Mouse (Mus musculus): ENCODE data around the gene Kncn.
A peak's percentile ranks its signal among the peaks of the same experiment; 100 is the strongest.

Gene Kncn

GRCm38 (mm10) chr4:115884022-115884421 is at the start of gene Kncn:
Gene Kncn, plus strand, starts transcription at chr4:115884400.
- no peak for DNase-seq

DNA sequence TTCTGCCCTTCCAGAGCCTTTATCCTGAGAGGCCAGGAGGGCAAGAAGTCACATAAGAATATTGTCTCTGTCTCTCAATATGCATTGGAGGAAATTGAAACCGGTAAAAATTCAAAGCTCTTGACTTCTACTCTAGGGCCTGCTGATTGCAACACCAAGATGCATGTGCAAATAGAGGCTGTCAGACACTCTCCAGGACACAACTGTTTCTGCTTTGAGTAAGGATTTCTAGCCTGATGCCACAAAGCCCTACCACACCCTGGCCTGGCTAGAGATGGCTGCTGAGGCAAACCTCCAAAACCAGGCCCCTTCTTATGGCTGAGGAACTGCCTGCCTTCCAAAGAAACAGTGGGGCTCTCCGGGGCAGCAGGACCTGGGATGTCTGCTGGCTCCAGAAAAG is 48.6 kb upstream of the Kncn start:
- no peak for DNase-seq

GRCm38 (mm10) chr4:115838196-115838595 is 46.0 kb upstream of the Kncn start:
- DNase-seq = no peak

DNA sequence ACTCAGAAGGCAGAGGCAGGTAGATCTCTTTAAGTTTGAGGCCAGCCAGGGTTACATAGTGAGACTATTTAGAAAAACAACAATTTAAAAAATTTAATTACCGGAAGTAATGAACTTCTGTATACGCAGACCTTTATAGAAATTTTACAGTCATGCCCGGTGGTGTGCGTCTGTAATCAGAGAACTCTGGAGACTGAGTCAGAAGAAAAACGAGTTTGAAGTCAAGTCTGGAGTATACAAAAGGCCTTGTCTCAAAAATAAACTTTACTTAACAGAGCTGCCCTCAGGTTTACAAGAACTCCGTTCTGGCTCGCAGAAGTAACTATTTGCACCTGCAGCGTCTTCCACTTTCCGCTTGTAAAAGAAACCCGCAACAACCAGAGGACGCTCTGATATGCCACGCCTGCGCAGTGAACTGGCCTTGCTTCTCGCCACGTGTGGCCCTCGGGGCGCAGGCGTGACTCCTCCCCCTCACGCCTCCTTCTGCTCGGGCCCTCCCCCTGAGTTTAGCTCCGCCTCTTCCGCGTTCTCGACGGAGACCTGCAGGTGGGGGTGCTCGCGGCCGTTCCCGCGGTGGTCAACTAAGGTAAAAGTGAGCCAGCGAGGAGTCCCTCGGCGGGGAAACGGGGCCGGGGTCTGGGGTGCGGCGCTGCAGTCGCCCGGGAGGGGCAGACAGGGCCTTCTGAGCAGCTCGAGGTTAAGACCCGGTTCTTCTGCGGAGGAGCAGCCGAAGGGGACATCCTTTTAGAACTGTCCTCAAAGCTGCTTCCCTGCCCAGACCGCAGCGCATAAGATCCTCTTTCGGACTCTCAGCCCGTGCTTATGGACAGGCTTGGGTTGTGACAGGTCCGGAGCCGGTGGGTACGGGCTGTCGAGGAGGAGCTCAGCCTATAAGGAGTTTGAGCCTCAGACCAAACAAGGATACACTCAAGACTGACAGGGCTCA is 45.2 kb upstream of the Kncn start, which contains the start of gene Mknk1:
Gene Mknk1, plus strand, starts transcription at position 503 of the 946 bp plus-strand sequence.
- DNase-seq = peak; percentile 91 to 93

DNA sequence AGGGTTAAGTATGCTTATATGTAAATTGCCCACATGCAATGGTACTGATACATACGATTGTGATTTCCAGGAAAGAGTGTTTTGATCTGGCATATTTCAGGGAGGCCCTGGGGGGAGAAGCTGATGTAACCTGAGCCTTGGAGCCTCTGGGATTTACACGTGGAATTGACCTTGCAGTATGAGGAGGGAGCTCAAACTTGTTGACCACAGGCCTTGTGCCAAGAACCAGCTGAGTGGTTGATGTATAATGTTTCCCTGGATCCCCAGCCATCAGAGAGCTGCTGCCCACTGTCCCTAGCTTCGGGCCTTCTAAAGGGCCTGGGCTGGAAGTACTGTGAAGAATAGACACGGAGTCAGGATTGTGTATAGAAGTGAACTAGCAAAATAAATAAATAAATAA is 44.2 kb upstream of the Kncn start:
- DNase-seq = no peak

DNA sequence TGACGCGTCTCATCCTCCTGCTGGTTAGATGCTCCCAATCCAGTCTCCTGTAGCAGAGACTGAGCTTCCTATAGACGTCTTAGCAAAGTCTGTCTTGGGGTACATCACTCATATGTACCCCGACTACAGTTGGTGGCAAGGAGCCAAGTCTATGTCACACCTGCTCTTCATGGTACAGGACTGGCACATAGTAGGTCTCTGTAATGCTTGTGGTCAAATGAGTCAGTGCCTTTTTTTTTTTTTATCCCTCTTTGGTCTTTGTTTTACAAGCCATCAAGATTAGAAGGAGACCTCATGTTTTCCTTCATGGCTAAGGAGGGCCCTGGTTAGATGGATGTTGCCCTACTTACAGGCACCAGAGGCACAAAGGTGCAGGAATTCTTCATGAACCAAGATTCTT is 43.4 kb upstream of the Kncn start:
- DNase-seq = no peak

- DNase-seq = no peak
These were observed 37.5 kb upstream of the Kncn start for GRCm38 (mm10) chr4:115846656-115847055.

DNA sequence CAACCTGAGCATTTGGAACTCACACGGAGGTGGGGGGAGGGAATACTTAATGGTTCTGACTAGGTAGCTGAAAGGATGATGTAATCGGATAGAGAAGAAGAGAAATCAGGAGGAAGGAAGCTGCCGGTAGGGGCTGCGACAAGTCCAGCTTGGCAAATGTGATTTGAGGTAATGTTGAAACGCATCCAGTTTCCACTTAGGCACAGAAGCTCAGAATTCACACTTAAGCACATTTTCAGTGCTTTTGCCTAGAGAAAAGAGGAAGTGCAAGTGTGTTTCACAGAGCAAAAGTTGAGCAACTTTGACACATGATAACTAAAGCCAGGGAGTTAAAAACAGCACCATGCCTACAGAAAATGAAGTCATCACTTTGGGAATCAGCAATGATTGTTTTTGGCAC is 36.8 kb upstream of the Kncn start:
- DNase-seq = no peak

GRCm38 (mm10) chr4:115848083-115848482 is 36.1 kb upstream of the Kncn start:
- DNase-seq = no peak

GRCm38 (mm10) chr4:115848990-115849677 is 35.1 kb upstream of the Kncn start:
- no peak for DNase-seq

DNA sequence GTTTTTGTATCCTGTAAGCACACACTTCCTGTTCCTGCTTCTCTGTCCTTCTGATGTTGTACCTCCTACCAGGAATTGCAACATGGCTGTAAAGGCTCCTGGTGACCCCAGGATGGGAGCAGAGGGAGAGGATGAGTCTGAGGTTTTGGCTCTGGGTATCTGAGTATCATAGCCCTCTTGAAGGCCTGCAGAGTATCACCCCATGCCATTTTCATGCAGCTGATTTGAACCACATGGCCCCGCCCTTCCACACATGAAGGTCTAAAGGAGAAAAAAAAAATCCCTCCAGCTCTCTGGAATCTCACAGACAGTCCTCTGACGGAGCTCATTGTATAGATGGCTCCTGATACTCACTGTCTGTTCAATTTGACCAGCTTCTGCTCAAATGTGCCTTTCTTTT is 34.1 kb upstream of the Kncn start:
- no peak for DNase-seq

GRCm38 (mm10) chr4:115850631-115851030 is 33.6 kb upstream of the Kncn start:
- no peak for DNase-seq

- no peak for DNase-seq
These were observed 32.6 kb upstream of the Kncn start for GRCm38 (mm10) chr4:115851569-115851968.

DNA sequence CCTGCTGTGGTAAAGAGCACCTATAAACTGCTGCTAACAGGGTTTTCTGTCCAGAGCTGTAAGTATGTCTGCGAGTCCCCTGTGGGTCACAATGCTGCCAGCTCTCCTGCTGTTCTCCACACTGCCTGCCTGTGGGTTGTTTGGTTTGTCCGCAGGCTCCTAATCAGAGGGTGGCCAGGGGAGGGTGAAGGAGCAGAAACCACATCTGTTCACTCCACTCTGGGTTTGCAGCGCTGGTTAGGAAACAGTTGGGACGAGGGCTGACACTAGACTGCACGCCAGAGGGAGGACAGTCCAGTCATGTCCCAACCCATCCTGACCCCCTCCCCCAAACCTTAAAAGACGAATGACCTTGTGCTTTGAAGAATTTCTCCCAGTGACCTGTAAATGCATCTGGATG is 29.1 kb upstream of the Kncn start:
- DNase-seq = no peak

DNA sequence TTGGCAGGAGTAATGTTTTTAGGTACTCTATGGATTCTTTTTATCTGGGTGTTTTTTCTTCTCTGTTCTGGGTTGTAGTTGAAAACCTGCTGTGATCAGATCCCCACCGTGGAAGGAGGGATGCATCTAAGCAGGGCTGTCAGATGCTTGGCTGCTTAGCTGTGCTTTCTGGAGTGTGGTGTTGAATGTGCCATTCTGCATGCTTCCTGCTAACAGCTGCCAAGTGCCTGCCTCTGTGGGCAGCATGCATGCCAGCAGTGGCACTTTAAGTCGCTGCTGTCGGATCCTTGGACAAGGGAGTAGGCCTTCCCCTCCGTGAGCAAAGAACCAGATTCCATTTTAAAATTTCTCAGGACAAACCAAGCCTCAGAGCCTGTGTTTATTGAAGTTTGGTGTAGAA is 28.6 kb upstream of the Kncn start:
- no peak for DNase-seq

DNA sequence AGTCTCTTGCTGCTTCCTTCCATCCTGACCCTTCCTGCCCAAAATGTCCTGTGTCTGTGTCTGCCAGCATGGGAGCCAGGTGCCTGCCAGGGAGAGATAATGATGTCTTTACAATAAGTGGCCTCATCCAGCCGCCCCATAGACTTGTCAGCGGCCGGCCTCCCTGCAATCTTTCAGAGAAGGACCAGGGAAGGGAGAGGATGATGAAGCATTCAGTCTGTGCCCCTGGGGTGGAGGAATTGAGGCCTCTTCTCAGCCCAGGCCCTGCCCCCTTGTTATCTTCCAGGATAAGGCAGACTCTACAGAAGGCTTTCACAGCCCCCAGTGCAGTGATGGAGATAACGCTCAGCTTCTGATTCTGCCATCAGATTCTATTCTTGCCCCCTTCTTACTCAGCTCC is 27.9 kb upstream of the Kncn start:
- no peak for DNase-seq

DNA sequence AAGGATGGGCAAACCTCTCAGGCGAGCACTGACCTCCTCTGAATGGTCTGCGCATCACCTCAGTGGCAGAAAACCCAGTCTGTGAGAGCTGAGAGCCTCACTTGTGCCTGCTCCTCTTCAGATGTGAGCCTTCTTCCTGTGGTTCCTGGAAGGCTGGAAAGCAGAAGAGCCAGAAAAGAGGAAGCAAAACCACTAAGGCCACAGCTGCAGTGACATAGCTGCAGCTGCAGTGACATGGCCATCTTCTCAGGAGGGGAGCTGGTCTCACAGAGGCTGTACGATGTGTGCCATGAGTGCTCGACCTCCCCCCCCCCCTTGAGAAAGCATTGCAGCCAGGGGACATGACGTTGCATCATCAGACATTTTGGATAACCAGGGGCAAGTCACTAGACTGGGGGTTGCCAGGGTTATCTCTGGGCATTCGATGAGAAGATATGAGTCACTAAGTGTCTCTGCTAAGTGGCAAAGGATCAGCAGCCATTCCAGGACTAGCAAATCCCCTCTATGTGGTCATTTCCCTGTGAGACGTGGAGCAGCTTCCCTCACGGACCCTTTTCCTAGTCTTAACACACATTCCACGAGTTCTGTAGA is 26.8 kb upstream of the Kncn start:
- DNase-seq = no peak

- no peak for DNase-seq
These were observed 20.8 kb upstream of the Kncn start for GRCm38 (mm10) chr4:115863352-115863751.

DNA sequence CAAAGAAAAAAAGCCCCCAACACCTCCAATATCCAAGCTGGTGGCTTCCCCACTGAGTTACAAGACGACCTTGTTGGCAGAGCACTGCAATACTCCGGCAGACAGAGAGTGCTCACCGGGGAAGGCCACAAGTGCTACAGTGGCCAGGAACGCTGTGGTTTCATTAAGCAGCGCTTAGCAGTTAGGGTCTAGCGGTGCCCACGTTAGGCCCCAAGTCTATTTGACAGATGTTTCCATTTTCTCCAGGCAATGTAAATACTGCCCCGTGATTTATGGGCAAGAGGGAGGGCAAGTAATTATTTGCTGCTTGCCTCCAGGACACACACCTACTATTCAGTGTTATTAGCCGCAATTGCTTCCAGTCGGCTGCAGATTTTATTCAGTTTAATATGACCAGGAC is 20.3 kb upstream of the Kncn start:
- DNase-seq = no peak

DNA sequence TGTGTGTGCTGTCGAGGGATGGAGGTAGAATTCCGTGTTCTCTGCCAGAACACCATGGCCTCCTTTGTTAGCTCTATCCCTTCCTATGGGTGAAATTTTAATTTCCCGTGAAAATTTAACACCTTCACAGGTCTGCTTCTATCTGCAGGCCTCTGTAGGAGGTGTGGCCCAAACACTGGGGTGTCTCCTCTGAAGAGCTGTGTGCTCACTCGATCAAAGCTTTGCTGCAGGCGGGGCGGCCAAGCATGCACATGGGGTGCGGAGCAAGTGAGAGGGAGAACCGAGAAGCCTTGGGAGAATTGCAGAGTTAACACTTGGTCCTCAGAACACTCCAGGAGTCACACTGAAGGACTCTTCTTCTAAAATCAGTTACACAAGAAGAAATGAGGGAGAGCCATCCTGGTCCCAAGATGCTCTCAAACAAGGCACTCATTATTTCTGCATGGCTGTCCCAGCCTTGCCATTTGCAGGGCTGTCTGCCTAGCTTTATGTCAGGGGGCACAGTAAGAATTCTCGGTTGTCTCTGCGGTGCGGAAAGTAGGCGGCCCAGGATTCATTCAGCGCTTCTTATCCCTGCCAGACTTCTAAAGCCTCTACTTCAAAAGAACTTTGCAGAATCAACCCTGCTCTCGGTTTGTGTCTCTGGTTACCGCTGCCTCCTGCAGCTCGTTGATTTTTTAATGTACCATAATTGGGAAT is 14.5 kb upstream of the Kncn start:
- DNase-seq = no peak

GRCm38 (mm10) chr4:115873231-115873630 is 11.0 kb upstream of the Kncn start:
- no peak for DNase-seq

- no peak for DNase-seq
These were observed 6.0 kb upstream of the Kncn start for GRCm38 (mm10) chr4:115878216-115878678.

DNA sequence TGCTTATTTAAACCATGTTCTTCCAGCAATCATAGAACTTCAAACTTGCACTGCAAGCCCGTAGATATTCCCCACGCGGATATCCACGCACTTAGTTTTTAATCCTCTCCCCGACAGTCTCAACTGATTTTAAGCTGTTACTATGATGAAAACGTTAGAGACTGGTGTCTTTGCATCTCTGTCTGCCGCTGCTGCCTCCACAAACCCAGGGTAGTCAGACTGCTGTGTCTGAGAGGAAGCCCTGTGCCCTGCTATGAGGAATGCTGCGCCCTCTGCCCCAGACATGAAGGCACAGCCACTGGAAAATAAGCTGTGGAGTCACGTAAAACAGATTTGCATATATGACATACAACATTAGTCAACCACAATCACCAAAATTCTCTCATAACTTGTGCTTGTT is 5.4 kb upstream of the Kncn start:
- DNase-seq = no peak
